Mouse (Mus musculus) heart, postnatal 0 days (tissue): Measurements from ENCODE around the gene S100a6. TPM values are rescaled to one million over a fixed set of nuclear protein-coding genes. Genes with fewer than 3 reads are reported as not detected.
A peak's percentile ranks its signal among the peaks of the same experiment; 100 is the strongest.

Source experiments
- ATAC-seq: fragments of 200-750 bp; cut with Nextera tagmentation; 2 replicates; pipeline ENCODE4 v1.8.0; 2017; ENCODE audit warnings: low read depth, moderate number of reproducible peaks, moderate library complexity; ENCODE audit not compliant: insufficient read depth
- DNase-seq: peaks from one replicate; pipeline ENCODE4 v3.0.0-alpha.2; 2016; ENCODE audit warnings: low spot score
- H3K27ac ChIP-seq: fragments of 300-500 bp; sonication (generic); 2 replicates; pipeline ENCODE4 v1.5.1; 2014; ENCODE audit warnings: low read depth, mild to moderate bottlenecking
- H3K27me3 ChIP-seq: fragments of 300-500 bp; sonication (generic); 2 replicates; pipeline ENCODE4 v1.6.1; 2014; ENCODE audit warnings: low read length, mixed read lengths; ENCODE audit not compliant: control insufficient read depth, insufficient read depth
- H3K36me3 ChIP-seq: fragments of 300-500 bp; sonication (generic); replicated peaks from 2 replicates; pipeline ENCODE4 v1.6.1; 2014; ENCODE audit warnings: low read length, mixed read lengths; ENCODE audit not compliant: control insufficient read depth, insufficient read depth
- H3K4me1 ChIP-seq: fragments of 300-500 bp; sonication (generic); 2 replicates; pipeline ENCODE4 v1.6.1; 2014; ENCODE audit warnings: antibody characterized with exemption; ENCODE audit not compliant: control insufficient read depth, insufficient read depth
- H3K4me2 ChIP-seq: fragments of 300-500 bp; sonication (generic); 2 replicates; pipeline ENCODE4 v1.6.1; 2014; ENCODE audit warnings: low read depth, mild to moderate bottlenecking, low read length, moderate library complexity
- H3K4me3 ChIP-seq: fragments of 300-500 bp; sonication (generic); 2 replicates; pipeline ENCODE4 v1.5.1; 2014; ENCODE audit warnings: low read depth, low read length
- H3K9ac ChIP-seq: fragments of 300-500 bp; sonication (generic); replicated peaks from 2 replicates; pipeline ENCODE4 v1.6.1; 2014; ENCODE audit warnings: low read depth, low read length, mixed read lengths
- H3K9me3 ChIP-seq: fragments of 300-500 bp; sonication (generic); replicated peaks from 2 replicates; pipeline ENCODE4 v1.6.1; 2016; ENCODE audit warnings: low read length; ENCODE audit not compliant: control insufficient read depth
- CTCF ChIP-seq: IDR thresholded peaks from 2 replicates; pipeline ENCODE4 v1.5.1; 2016; ENCODE audit warnings: antibody characterized with exemption, control low read depth, low read depth
- EP300 ChIP-seq: IDR thresholded peaks from 2 replicates; pipeline ENCODE4 v1.6.1; 2016; ENCODE audit warnings: antibody characterized with exemption, low read depth
- WGBS: fragments of 180-500 bp; shearing (Covaris S2); extraction: QIAGEN DNeasy Blood & Tissue Kit; methylation state at CpG from one replicate; pipeline ENCODE4 v1.1.7; 2014; 5-methylcytosine and 5-hydroxymethylcytosine counted together
- polyA plus RNA-seq: library from polyadenylated mRNA; unstranded; fragments of >200 nt; fragmentation: Nextera tagmentation; extraction: Ambion mirVana; gene quantifications from 2 replicates; pipeline ENCODE4 v1.2.1, GENCODE M21; 2015
- total RNA-seq: library from RNA; depleted of rRNA; stranded (reverse); fragments of >200 nt; gene quantifications from 2 replicates; pipeline ENCODE4 v1.2.3, GENCODE M21; 2014; ENCODE audit warnings: low replicate concordance

S100a6 gene
- total and polyA plus RNA-seq, 2 experiments from 2014 or later = 82.9 to 97.5 TPM

DNA sequence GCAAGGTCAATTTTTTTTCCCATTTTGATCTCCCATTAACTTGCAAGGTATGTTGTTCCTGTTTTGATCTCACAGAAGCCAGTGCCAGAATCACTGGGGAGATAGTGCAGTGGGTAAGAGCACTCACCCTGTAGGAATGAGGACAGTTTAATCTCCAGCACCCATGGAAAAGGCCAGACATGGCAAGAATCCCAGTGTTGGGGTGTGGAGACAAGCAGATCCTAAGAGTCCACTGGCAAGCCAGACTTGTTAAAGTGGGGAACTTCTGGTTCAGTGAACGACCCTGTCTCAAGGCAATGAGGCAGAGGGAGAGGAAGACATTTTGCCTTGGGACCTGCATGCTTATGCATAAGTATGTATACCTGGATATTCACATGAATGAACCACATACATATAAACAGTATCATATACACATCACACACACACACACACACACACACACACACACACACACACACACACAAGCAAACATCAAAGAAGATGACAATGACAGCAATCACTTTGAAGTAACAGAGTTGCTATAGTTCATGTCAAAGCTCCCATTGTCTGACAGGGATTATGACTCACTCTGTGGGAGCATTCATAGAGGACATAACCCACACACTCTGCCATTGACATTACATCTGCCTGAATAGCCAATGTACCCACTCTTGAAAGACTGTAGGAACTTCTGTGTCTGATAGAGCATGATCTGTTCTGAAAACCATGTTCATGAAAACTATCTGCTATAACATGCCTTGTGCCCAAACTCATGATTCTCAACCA lies 26.0 kb downstream of the S100a6 start:
- H3K27ac ChIP-seq = no peak overlapping the region
- ATAC-seq (no peak), DNase-seq (no peak)
- H3K9ac ChIP-seq = no peak overlapping the region
- no peaks in the 10 kb centered on the region for H3K36me3 ChIP-seq
- TF ChIP-seq EP300 (no peak), CTCF (no peak)
- H3K4me1 ChIP-seq = no peaks in the 10 kb centered on the region
- no peaks in the 10 kb centered on the region for H3K27me3 ChIP-seq
- no peak overlapping the region for H3K4me2 ChIP-seq
- 42% methylated on average over 1 of the region's 1 CpGs for WGBS
- H3K4me3 ChIP-seq = no peak overlapping the region
- no peaks in the 10 kb centered on the region for H3K9me3 ChIP-seq

DNA sequence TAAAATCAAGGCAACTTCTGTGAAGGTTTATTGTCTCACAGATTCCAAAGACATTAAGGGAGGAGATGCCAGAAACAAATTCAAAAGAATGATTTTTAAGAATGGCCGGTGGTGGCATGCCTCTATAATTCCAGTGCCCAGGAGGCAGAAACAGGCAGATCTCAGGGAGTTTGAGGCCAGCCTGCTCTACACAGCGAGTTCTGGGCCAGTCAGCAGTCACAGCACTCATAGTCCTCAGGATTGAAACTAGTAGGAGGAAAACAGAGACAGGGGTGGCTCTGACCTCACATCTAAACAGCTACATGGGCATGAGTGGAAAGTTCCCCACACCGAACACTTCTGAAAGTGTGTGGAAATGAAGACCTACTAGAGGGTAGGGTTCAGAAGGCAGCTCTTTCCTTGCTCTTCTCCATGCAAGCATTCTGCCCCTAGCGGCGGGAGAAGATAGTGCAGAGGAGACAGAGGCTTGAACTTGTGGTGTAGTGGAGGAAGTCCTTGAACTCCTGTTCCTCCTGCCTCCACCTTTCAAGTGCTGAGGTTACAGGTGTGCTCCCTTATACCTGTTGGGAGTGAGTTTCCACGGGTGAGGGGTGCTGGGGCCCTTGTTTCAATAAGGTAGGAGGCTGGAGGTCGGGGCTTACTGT lies 27.0 kb downstream of the S100a6 start:
- Histone ChIP-seq H3K36me3 (no peaks in the 10 kb centered on the region), H3K9ac (no peak overlapping the region), H3K27me3 (no peaks in the 10 kb centered on the region), H3K4me2 (no peak overlapping the region), H3K9me3 (no peaks in the 10 kb centered on the region), H3K4me3 (no peak overlapping the region), H3K27ac (no peak overlapping the region), H3K4me1 (no peaks in the 10 kb centered on the region)
- TF ChIP-seq CTCF = peak; percentile 64
- no peak for TF ChIP-seq EP300
- 49% methylated on average over 7 of the region's 7 CpGs for WGBS
- DNase-seq (no peak), ATAC-seq (no peak)

DNA sequence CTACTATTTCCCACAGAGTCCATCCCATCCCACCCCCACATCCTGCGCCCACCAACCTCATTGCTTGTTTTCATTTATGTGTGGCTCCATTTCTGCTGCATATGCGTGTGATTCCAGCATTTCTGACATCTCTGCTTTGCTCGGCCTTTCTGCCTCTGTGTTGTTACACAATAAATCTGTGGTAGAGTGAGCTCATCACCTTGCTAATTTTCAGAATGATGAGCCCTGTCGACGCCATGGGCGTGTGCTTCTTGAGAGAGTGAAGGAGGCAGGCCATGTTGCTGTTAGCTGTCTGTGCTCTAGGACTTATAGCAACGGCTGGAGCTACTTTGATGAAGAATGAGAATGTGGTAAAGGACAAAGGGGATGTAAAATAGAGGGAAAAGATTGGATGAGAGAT lies 28.3 kb downstream of the S100a6 start:
- no peak for ATAC-seq
- no peak for TF ChIP-seq EP300
- TF ChIP-seq CTCF = no peak
- Histone ChIP-seq H3K4me2 (no peak overlapping the region), H3K27ac (no peak overlapping the region), H3K27me3 (no peaks in the 10 kb centered on the region), H3K36me3 (no peaks in the 10 kb centered on the region), H3K4me3 (no peak overlapping the region), H3K9ac (no peak overlapping the region), H3K9me3 (no peaks in the 10 kb centered on the region), H3K4me1 (no peaks in the 10 kb centered on the region)
- WGBS = 66% methylated on average over 7 of the region's 7 CpGs
- no peak for DNase-seq

GRCm38 (mm10) chr3:90644220-90644619 lies 31.5 kb downstream of the S100a6 start:
- Histone ChIP-seq H3K4me3 (no peak overlapping the region), H3K36me3 (no peaks in the 10 kb centered on the region), H3K9ac (no peak overlapping the region), H3K4me1 (no peaks in the 10 kb centered on the region), H3K27me3 (no peaks in the 10 kb centered on the region), H3K9me3 (no peaks in the 10 kb centered on the region), H3K4me2 (no peak overlapping the region), H3K27ac (no peak overlapping the region)
- 41% methylated on average over 3 of the region's 3 CpGs for WGBS
- TF ChIP-seq CTCF (peak; percentile 47), EP300 (no peak)
- no peak for ATAC-seq
- DNase-seq = no peak

DNA sequence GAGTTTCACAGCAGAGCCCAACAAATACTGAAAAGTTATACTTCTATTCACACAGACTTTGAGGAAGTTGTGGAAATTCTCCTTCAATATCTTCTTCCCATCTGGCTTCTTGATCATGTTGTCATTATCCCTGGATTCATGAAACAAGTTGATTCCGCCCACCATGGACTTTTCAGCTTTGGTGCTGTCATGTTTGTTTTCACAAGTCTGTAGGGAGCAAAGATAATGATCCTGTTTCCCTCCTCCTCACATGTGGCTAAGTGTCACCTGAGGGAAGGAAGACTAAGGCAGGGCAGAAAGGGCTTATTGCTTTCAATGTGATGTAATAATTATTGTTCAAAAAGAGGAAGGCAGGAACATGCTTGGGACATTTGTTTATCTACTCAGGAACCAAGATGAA lies 34.6 kb downstream of the S100a6 start:
- Histone ChIP-seq H3K4me3 (no peak overlapping the region), H3K27ac (no peak overlapping the region), H3K9ac (no peak overlapping the region), H3K4me1 (no peaks in the 10 kb centered on the region), H3K36me3 (no peaks in the 10 kb centered on the region), H3K9me3 (no peaks in the 10 kb centered on the region), H3K27me3 (no peaks in the 10 kb centered on the region), H3K4me2 (no peak overlapping the region)
- DNase-seq (no peak), ATAC-seq (no peak)
- TF ChIP-seq EP300 = no peak
- TF ChIP-seq CTCF = no peak
- 61% methylated on average over 1 of the region's 1 CpGs for WGBS
